Mouse (Mus musculus): ENCODE measurements around the gene Kcnk3.

DNA sequence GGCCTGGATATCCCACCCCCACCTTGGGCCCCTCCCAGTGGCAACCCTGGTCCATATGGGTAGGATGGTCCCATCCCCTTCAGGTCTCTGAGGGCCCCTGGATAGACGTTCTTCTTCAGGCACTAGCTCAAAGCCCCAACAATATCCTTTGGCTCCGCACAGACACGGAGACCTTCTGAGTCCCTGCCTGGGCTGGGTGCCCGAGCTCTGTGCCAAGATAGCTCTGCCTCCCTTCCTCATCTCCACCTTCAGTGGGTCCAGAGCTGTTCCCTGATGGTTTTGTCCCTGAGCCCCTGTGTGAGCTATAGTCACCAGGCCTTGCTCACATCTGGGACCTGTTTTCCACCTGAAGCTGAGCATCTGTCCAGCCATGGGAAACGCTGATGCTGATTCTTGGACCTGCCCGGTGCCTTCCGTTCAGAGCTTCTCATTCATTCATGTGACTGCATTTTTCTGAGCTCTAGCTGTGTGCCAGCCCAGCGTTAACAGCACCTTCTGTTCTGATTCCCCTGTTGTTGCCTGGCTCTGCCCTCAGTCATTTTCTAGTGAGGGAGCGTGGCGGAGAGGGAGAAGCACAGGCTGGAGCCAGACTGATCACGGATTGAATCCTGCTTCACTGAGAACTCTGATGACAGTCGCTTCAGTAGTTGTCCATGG is 10.2 kb upstream of the Kcnk3 start:
- no peak for TF ChIP-seq GATA1 (IDR thresholded peaks at IDR 0.05; ENCODE audit: borderline replicate concordance, low read length)
- TF ChIP-seq FLI1 (IDR thresholded peaks at IDR 0.05; ENCODE audit: low read length) = no peak

Data from megakaryocyte, embryonic 14.5 days (primary cell).